Mouse (Mus musculus) stomach, postnatal 0 days (tissue): ENCODE data around the gene Cmc2.

Experiments
- CTCF ChIP-seq: IDR thresholded peaks from 2 replicates; pipeline ENCODE4 v1.5.1; 2016; ENCODE audit warnings: antibody characterized with exemption, low read depth, mild to moderate bottlenecking, moderate library complexity
- EP300 ChIP-seq: optimal IDR thresholded peaks from 2 replicates; pipeline ENCODE3; 2016; ENCODE audit warnings: antibody characterized with exemption

DNA sequence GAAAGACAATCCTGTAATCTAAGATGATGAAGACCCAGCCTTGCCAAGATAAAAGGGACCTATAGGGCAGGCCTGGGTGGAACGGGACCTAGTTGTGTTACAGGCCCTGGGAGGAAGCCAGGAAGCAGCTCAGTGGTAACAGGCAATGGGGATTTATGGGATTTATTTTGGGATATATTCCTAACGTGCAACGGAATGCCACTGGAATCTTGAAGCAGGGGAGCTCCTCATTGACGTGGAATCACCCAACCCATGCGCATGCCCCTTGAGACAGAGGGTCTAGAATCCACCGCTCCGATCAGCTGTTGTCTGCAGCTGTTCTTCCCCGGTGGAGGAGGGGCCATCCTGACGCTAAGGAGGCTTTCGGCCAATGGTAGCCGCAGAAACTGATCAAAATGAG is 69.2 kb downstream of the Cmc2 start:
- TF ChIP-seq CTCF: no peak
- TF ChIP-seq EP300: no peak
